Mouse (Mus musculus) forebrain, embryonic 11.5 days (tissue): ENCODE results near the gene Ss18l2. TPM values are rescaled to one million over a fixed set of nuclear protein-coding genes. Genes with fewer than 3 reads are reported as not detected.

ENCODE experiments used
- ATAC-seq: fragments of 200-750 bp; cut with Nextera tagmentation; replicated peaks from 2 replicates; pipeline ENCODE4 v1.8.0; 2017; ENCODE audit warnings: moderate TSS enrichment; ENCODE audit not compliant: low FRiP score
- DNase-seq: peaks from one replicate; pipeline ENCODE4 v3.0.0-alpha.2; 2017; ENCODE audit warnings: low spot score
- H3K27ac ChIP-seq: fragments of 300-500 bp; sonication (generic); 2 replicates; pipeline ENCODE4 v1.5.1; 2014; ENCODE audit warnings: low read depth, low read length
- H3K27me3 ChIP-seq: fragments of 300-500 bp; sonication (generic); 2 replicates; pipeline ENCODE4 v1.6.1; 2014; ENCODE audit warnings: mild to moderate bottlenecking, low read length, mixed read lengths; ENCODE audit not compliant: control insufficient read depth, insufficient read depth
- H3K36me3 ChIP-seq: fragments of 300-500 bp; sonication (generic); 2 replicates; pipeline ENCODE4 v1.6.1; 2014; ENCODE audit warnings: mild to moderate bottlenecking, low read length, moderate library complexity, mixed read lengths; ENCODE audit not compliant: control insufficient read depth, insufficient read depth
- H3K4me1 ChIP-seq: fragments of 300-500 bp; sonication (generic); replicated peaks from 2 replicates; pipeline ENCODE4 v1.6.1; 2014; ENCODE audit warnings: low read length, mixed read lengths; ENCODE audit not compliant: control insufficient read depth, insufficient read depth
- H3K4me2 ChIP-seq: fragments of 300-500 bp; sonication (generic); 2 replicates; pipeline ENCODE4 v1.6.1; 2014; ENCODE audit warnings: low read depth, mild to moderate bottlenecking, low read length, moderate library complexity, mixed read lengths; ENCODE audit not compliant: severe bottlenecking
- H3K4me3 ChIP-seq: fragments of 300-500 bp; sonication (generic); 2 replicates; pipeline ENCODE4 v1.5.1; 2014; ENCODE audit warnings: low read depth, low read length
- H3K9ac ChIP-seq: fragments of 300-500 bp; sonication (generic); 2 replicates; pipeline ENCODE4 v1.6.1; 2014; ENCODE audit warnings: low read length
- H3K9me3 ChIP-seq: fragments of 300-500 bp; sonication (generic); 2 replicates; pipeline ENCODE4 v1.6.1; 2016; ENCODE audit warnings: low read length, mixed read lengths; ENCODE audit not compliant: control insufficient read depth
- WGBS: fragments of 180-500 bp; shearing (Covaris S2); extraction: QIAGEN DNeasy Blood & Tissue Kit; methylation state at CpG from one replicate; pipeline ENCODE4 v1.1.7; 2014; 5-methylcytosine and 5-hydroxymethylcytosine counted together
- polyA plus RNA-seq: library from polyadenylated mRNA; unstranded; fragments of >200 nt; fragmentation: Nextera tagmentation; extraction: Ambion mirVana; gene quantifications from 2 replicates; pipeline ENCODE4 v1.2.1, GENCODE M21; 2014

The Ss18l2 gene
- polyA plus RNA-seq, 1 experiment from 2014 or later = 94.3 TPM

GRCm38 (mm10) chr9:121706029-121706675 lies 4.0 kb upstream of the Ss18l2 start:
- H3K27me3 ChIP-seq = no peaks in the 10 kb centered on the region
- H3K4me3 ChIP-seq = no peak overlapping the region
- ATAC-seq (no peak), DNase-seq (no peak)
- no peaks in the 10 kb centered on the region for H3K9me3 ChIP-seq
- H3K4me2 ChIP-seq = no peak overlapping the region
- peaks cover 14% of the 10 kb centered on the region; the same call in 1 of the 2 replicates for H3K4me1 ChIP-seq
- H3K36me3 ChIP-seq = no peaks in the 10 kb centered on the region
- WGBS = 76% methylated on average over 6 of the region's 6 CpGs
- no peak overlapping the region for H3K9ac ChIP-seq
- no peak overlapping the region for H3K27ac ChIP-seq

GRCm38 (mm10) chr9:121707801-121708200 lies 2.3 kb upstream of the Ss18l2 start:
- 73% methylated on average over 6 of the region's 6 CpGs for WGBS
- Histone ChIP-seq H3K4me3 (no peak overlapping the region), H3K36me3 (no peaks in the 10 kb centered on the region), H3K4me1 (peaks cover 14% of the 10 kb centered on the region; the same call in 1 of the 2 replicates), H3K9ac (no peak overlapping the region), H3K4me2 (no peak overlapping the region), H3K9me3 (no peaks in the 10 kb centered on the region), H3K27me3 (no peaks in the 10 kb centered on the region), H3K27ac (no peak overlapping the region)
- no peak for DNase-seq
- no peak for ATAC-seq

- 66% methylated on average over 7 of the region's 7 CpGs for WGBS
- no peaks in the 10 kb centered on the region for H3K9me3 ChIP-seq
- peaks cover 14% of the 10 kb centered on the region; the same call in 1 of the 2 replicates for H3K4me1 ChIP-seq
- no peak for ATAC-seq
- H3K4me2 ChIP-seq = no peak overlapping the region
- no peak overlapping the region for H3K27ac ChIP-seq
- H3K9ac ChIP-seq = no peak overlapping the region
- no peaks in the 10 kb centered on the region for H3K27me3 ChIP-seq
- no peaks in the 10 kb centered on the region for H3K36me3 ChIP-seq
- H3K4me3 ChIP-seq = no peak overlapping the region
- no peak for DNase-seq
Observed at GRCm38 (mm10) chr9:121708506-121709486, 1.3 kb upstream of the Ss18l2 start.

- DNase-seq = no peak
Observed at GRCm38 (mm10) chr9:121710584-121710975, 451 bp downstream of the Ss18l2 start.

GRCm38 (mm10) chr9:121717048-121717447 lies 6.9 kb downstream of the Ss18l2 start:
- H3K4me1 ChIP-seq = 0 out of 2 replicates have a peak, but pooled peaks cover 2% of the 10 kb centered on the region
- H3K4me2 ChIP-seq = no peak overlapping the region
- no peak overlapping the region for H3K4me3 ChIP-seq
- H3K36me3 ChIP-seq = no peaks in the 10 kb centered on the region
- no peak overlapping the region for H3K9ac ChIP-seq
- WGBS = 95% methylated on average over 2 of the region's 2 CpGs
- ATAC-seq = no peak
- H3K27ac ChIP-seq = no peak overlapping the region
- no peak for DNase-seq
- H3K27me3 ChIP-seq = no peaks in the 10 kb centered on the region
- no peaks in the 10 kb centered on the region for H3K9me3 ChIP-seq

More at GRCm38 (mm10) chr9:121710584-121710975, 451 bp downstream of the Ss18l2 start:
- Histone ChIP-seq H3K27ac (peak overlapping the region; percentile 19; the same call in 1 of the 2 replicates), H3K4me2 (peak overlapping the region; percentile 76), H3K4me3 (peak overlapping the region; percentile 89), H3K9me3 (no peaks in the 10 kb centered on the region), H3K4me1 (peaks cover 5% of the 10 kb centered on the region; the same call in 1 of the 2 replicates), H3K27me3 (no peaks in the 10 kb centered on the region), H3K9ac (peak overlapping the region; percentile 87), H3K36me3 (no peaks in the 10 kb centered on the region)
- 0% methylated on average over 18 of the region's 18 CpGs for whole genome bisulfite sequencing
- ATAC-seq = no peak; the same call in 1 of the 2 replicates

GRCm38 (mm10) chr9:121718070-121718705 lies 8.1 kb downstream of the Ss18l2 start:
- ATAC-seq (peak; percentile 11), DNase-seq (no peak)
- H3K36me3 ChIP-seq = no peaks in the 10 kb centered on the region
- no peaks in the 10 kb centered on the region for H3K9me3 ChIP-seq
- H3K27me3 ChIP-seq = no peaks in the 10 kb centered on the region
- H3K27ac ChIP-seq = peak overlapping the region; percentile 78; the same call in 1 of the 2 replicates
- WGBS = 65% methylated on average over 15 of the region's 15 CpGs
- H3K9ac ChIP-seq = peak overlapping the region; percentile 70
- 0 out of 2 replicates have a peak, but pooled peaks cover 2% of the 10 kb centered on the region for H3K4me1 ChIP-seq
- peak overlapping the region; percentile 97 for H3K4me3 ChIP-seq
- peak overlapping the region; percentile 66 for H3K4me2 ChIP-seq

- 0 out of 2 replicates have a peak, but pooled peaks cover 2% of the 10 kb centered on the region for H3K4me1 ChIP-seq
- WGBS = under 1% methylated on average over 51 of the region's 61 CpGs
- no peaks in the 10 kb centered on the region for H3K27me3 ChIP-seq
- no peaks in the 10 kb centered on the region for H3K9me3 ChIP-seq
- H3K36me3 ChIP-seq = no peaks in the 10 kb centered on the region
- peak within 1 kb of the TSS; percentile 88 for H3K27ac ChIP-seq
- H3K9ac ChIP-seq = peak within 1 kb of the TSS; percentile 94
- H3K4me2 ChIP-seq = peak within 1 kb of the TSS; percentile 66
- ATAC-seq (peak; percentile 99), DNase-seq (peak; percentile 99)
- peak within 1 kb of the TSS; percentile 97 for H3K4me3 ChIP-seq
Observed at GRCm38 (mm10) chr9:121718792-121719318, 8.7 kb downstream of the Ss18l2 start, which contains the start of gene Nktr. TSS of gene Nktr (plus strand) at chr9:121719169.
